Mouse (Mus musculus) ES-Bruce4 (cell line): ENCODE data around the gene Src. TPM values are rescaled to one million over a fixed set of nuclear protein-coding genes. Genes with fewer than 3 reads are reported as not detected.

Source experiments
- H3K27ac ChIP-seq: 2 replicates; pipeline ENCODE4 v1.5.1; 2012; ENCODE audit warnings: low read length, inconsistent platforms; ENCODE audit not compliant: insufficient read depth
- H3K27me3 ChIP-seq: 2 replicates; pipeline ENCODE4 v1.6.1; 2012; ENCODE audit warnings: mild to moderate bottlenecking, low read length, inconsistent platforms; ENCODE audit not compliant: control insufficient read depth, poor library complexity, insufficient read depth, severe bottlenecking
- H3K36me3 ChIP-seq: 2 replicates; pipeline ENCODE4 v1.6.1; 2012; ENCODE audit warnings: inconsistent platforms, mild to moderate bottlenecking, low read length, moderate library complexity; ENCODE audit not compliant: control insufficient read depth, poor library complexity, insufficient read depth, severe bottlenecking
- H3K4me1 ChIP-seq: one replicate; pipeline ENCODE4 v1.8.1; 2011; ENCODE audit warnings: low read length; ENCODE audit not compliant: control insufficient read depth, insufficient read depth
- H3K4me3 ChIP-seq: 2 replicates; pipeline ENCODE4 v1.5.1; 2011; ENCODE audit warnings: low read depth, mild to moderate bottlenecking, low read length
- H3K9ac ChIP-seq: 2 replicates; pipeline ENCODE4 v1.6.1; 2012; ENCODE audit warnings: low read depth, mild to moderate bottlenecking, inconsistent platforms; ENCODE audit not compliant: poor library complexity, severe bottlenecking
- H3K9me3 ChIP-seq: replicated peaks from 2 replicates; pipeline ENCODE4 v1.6.1; 2012; ENCODE audit warnings: mild to moderate bottlenecking, low read length, inconsistent platforms; ENCODE audit not compliant: control insufficient read depth, poor library complexity, insufficient read depth, severe bottlenecking
- CTCF ChIP-seq: IDR thresholded peaks from one replicate; pipeline ENCODE4 v1.8.1; 2011; ENCODE audit warnings: low read depth, low read length
- EP300 ChIP-seq: IDR thresholded peaks from 2 replicates; pipeline ENCODE4 v1.6.1; 2011; ENCODE audit warnings: low read depth, low read length; ENCODE audit not compliant: insufficient read depth
- POLR2A ChIP-seq: IDR thresholded peaks from one replicate; pipeline ENCODE4 v1.8.1; 2011; ENCODE audit warnings: low read length; ENCODE audit not compliant: insufficient read depth
- polyA plus RNA-seq: library from polyadenylated mRNA; stranded (reverse); fragments of >200 nt; gene quantifications from 2 replicates; pipeline ENCODE4 v1.2.4, GENCODE M21; 2011; ENCODE audit warnings: low read depth; ENCODE audit not compliant: missing spikeins, insufficient read depth, insufficient read length

The Src gene
- polyA plus RNA-seq, 1 experiment: 54.7 TPM

- H3K9ac ChIP-seq: 0 out of 2 replicates have a peak overlapping the region, but pooled peaks have one; percentile 17
- no peaks in the 10 kb centered on the region for H3K27me3 ChIP-seq
- no peak for TF ChIP-seq EP300
- TF ChIP-seq POLR2A: no peak
- TF ChIP-seq CTCF: no peak
- peaks cover 20% of the 10 kb centered on the region for H3K4me1 ChIP-seq
- peaks cover 1% of the 10 kb centered on the region; the same call in 1 of the 2 replicates for H3K36me3 ChIP-seq
- peak overlapping the region; percentile 76 for H3K27ac ChIP-seq
- no peaks in the 10 kb centered on the region for H3K9me3 ChIP-seq
- no peak overlapping the region for H3K4me3 ChIP-seq
Measured at GRCm38 (mm10) chr2:157434497-157434896, 16.3 kb downstream of the Src start.

- Histone ChIP-seq H3K4me3 (no peak overlapping the region), H3K27me3 (no peaks in the 10 kb centered on the region), H3K9me3 (no peaks in the 10 kb centered on the region), H3K4me1 (peaks cover 14% of the 10 kb centered on the region), H3K27ac (no peak overlapping the region; the same call in 1 of the 2 replicates), H3K36me3 (peaks cover 2% of the 10 kb centered on the region; the same call in 1 of the 2 replicates), H3K9ac (no peak overlapping the region)
- no peak for TF ChIP-seq POLR2A
- no peak for TF ChIP-seq CTCF
- no peak for TF ChIP-seq EP300
Measured at GRCm38 (mm10) chr2:157436496-157436895, 18.3 kb downstream of the Src start.

GRCm38 (mm10) chr2:157437123-157437522, 18.9 kb downstream of the Src start:
- H3K27me3 ChIP-seq: no peaks in the 10 kb centered on the region
- no peak overlapping the region for H3K4me3 ChIP-seq
- no peaks in the 10 kb centered on the region for H3K9me3 ChIP-seq
- H3K9ac ChIP-seq: no peak overlapping the region
- peaks cover 8% of the 10 kb centered on the region for H3K4me1 ChIP-seq
- no peak for TF ChIP-seq CTCF
- TF ChIP-seq POLR2A: no peak
- no peak for TF ChIP-seq EP300
- H3K27ac ChIP-seq: peak overlapping the region; percentile 22; the same call in 1 of the 2 replicates
- peaks cover 2% of the 10 kb centered on the region; the same call in 1 of the 2 replicates for H3K36me3 ChIP-seq

- TF ChIP-seq EP300 (no peak), CTCF (peak; percentile 31)
- Histone ChIP-seq H3K36me3 (peaks cover 2% of the 10 kb centered on the region; the same call in 1 of the 2 replicates), H3K27ac (no peak overlapping the region), H3K27me3 (no peaks in the 10 kb centered on the region), H3K4me1 (no peaks in the 10 kb centered on the region), H3K9ac (no peak overlapping the region), H3K9me3 (no peaks in the 10 kb centered on the region), H3K4me3 (no peak overlapping the region)
Measured at GRCm38 (mm10) chr2:157441363-157441762, 23.1 kb downstream of the Src start.

GRCm38 (mm10) chr2:157447297-157448158, 29.3 kb downstream of the Src start:
- Histone ChIP-seq H3K36me3 (no peaks in the 10 kb centered on the region), H3K9me3 (no peaks in the 10 kb centered on the region), H3K4me1 (peaks cover 1% of the 10 kb centered on the region), H3K9ac (no peak overlapping the region), H3K27ac (no peak overlapping the region), H3K27me3 (no peaks in the 10 kb centered on the region), H3K4me3 (no peak overlapping the region)
- TF ChIP-seq EP300 (no peak), CTCF (no peak), POLR2A (no peak)

GRCm38 (mm10) chr2:157448356-157448755, 30.1 kb downstream of the Src start:
- TF ChIP-seq CTCF (no peak), EP300 (no peak), POLR2A (no peak)
- no peaks in the 10 kb centered on the region for H3K9me3 ChIP-seq
- H3K4me3 ChIP-seq: no peak overlapping the region
- H3K4me1 ChIP-seq: peaks cover 1% of the 10 kb centered on the region
- no peaks in the 10 kb centered on the region for H3K36me3 ChIP-seq
- H3K27me3 ChIP-seq: no peaks in the 10 kb centered on the region
- H3K27ac ChIP-seq: no peak overlapping the region
- H3K9ac ChIP-seq: no peak overlapping the region
